Mouse (Mus musculus) limb, embryonic 15.5 days (tissue): ENCODE measurements around the gene Map6. TPM values are rescaled to one million over a fixed set of nuclear protein-coding genes. Genes with fewer than 3 reads are reported as not detected.

Experiments used
- ATAC-seq: fragments of 200-750 bp; cut with Nextera tagmentation; 2 replicates; pipeline ENCODE4 v1.8.0; 2017; ENCODE audit warnings: low read depth, moderate TSS enrichment; ENCODE audit not compliant: insufficient number of reproducible peaks, low FRiP score, low TSS enrichment
- H3K27ac ChIP-seq: fragments of 300-500 bp; sonication (generic); 2 replicates; pipeline ENCODE4 v1.5.1; 2015; ENCODE audit warnings: moderate library complexity, mild to moderate bottlenecking, inconsistent platforms
- H3K27me3 ChIP-seq: fragments of 300-500 bp; sonication (generic); 2 replicates; pipeline ENCODE4 v1.6.1; 2015; ENCODE audit warnings: inconsistent platforms
- H3K36me3 ChIP-seq: fragments of 300-500 bp; sonication (generic); 2 replicates; pipeline ENCODE4 v1.6.1; 2015; ENCODE audit warnings: inconsistent platforms
- H3K4me1 ChIP-seq: fragments of 300-500 bp; sonication (generic); 2 replicates; pipeline ENCODE4 v1.6.1; 2015; ENCODE audit warnings: inconsistent platforms
- H3K4me2 ChIP-seq: fragments of 300-500 bp; sonication (generic); 2 replicates; pipeline ENCODE4 v1.6.1; 2015; ENCODE audit warnings: mild to moderate bottlenecking, inconsistent platforms
- H3K4me3 ChIP-seq: fragments of 300-500 bp; sonication (generic); 2 replicates; pipeline ENCODE4 v1.5.1; 2015; ENCODE audit warnings: mild to moderate bottlenecking, inconsistent platforms
- H3K9ac ChIP-seq: fragments of 300-500 bp; sonication (generic); 2 replicates; pipeline ENCODE4 v1.6.1; 2015; ENCODE audit warnings: inconsistent platforms
- H3K9me3 ChIP-seq: fragments of 300-500 bp; sonication (generic); 2 replicates; pipeline ENCODE4 v1.6.1; 2016; ENCODE audit warnings: inconsistent platforms
- WGBS: fragments of 180-500 bp; shearing (Covaris S2); methylation state at CpG from one replicate; pipeline ENCODE4 v1.1.7; 2015; 5-methylcytosine and 5-hydroxymethylcytosine counted together
- polyA plus RNA-seq: library from polyadenylated mRNA; unstranded; fragments of >200 nt; fragmentation: Nextera tagmentation; extraction: Ambion mirVana; gene quantifications from 2 replicates; pipeline ENCODE4 v1.2.1, GENCODE M21; 2015

Map6 gene
- polyA plus RNA-seq, 1 experiment from 2014 or later = 10.2 TPM

GRCm38 (mm10) chr7:99383246-99383645 lies 116.0 kb downstream of the Map6 start:
- no peak for ATAC-seq
- H3K4me1 ChIP-seq = peaks cover 43% of the 10 kb centered on the region

GRCm38 (mm10) chr7:99384101-99384611 lies 116.9 kb downstream of the Map6 start:
- H3K27ac ChIP-seq = peak overlapping the region; percentile 13
- H3K4me2 ChIP-seq = peak overlapping the region; percentile 97; the same call in 1 of the 2 replicates
- H3K4me3 ChIP-seq = no peak overlapping the region
- no peaks in the 10 kb centered on the region for H3K36me3 ChIP-seq
- no peaks in the 10 kb centered on the region for H3K9me3 ChIP-seq
- peaks cover 8% of the 10 kb centered on the region; the same call in 1 of the 2 replicates for H3K27me3 ChIP-seq
- no peak for ATAC-seq
- H3K9ac ChIP-seq = no peak overlapping the region
- H3K4me1 ChIP-seq = peaks cover 43% of the 10 kb centered on the region
- 33% methylated on average over 4 of the region's 4 CpGs for WGBS

More at GRCm38 (mm10) chr7:99383246-99383645, 116.0 kb downstream of the Map6 start:
- Histone ChIP-seq H3K27me3 (peaks cover 8% of the 10 kb centered on the region; the same call in 1 of the 2 replicates), H3K36me3 (no peaks in the 10 kb centered on the region), H3K27ac (0 out of 2 replicates have a peak overlapping the region, but pooled peaks have one; percentile 13), H3K9me3 (no peaks in the 10 kb centered on the region), H3K4me2 (peak overlapping the region; percentile 97), H3K9ac (peak overlapping the region; percentile 14; the same call in 1 of the 2 replicates), H3K4me3 (peak overlapping the region; percentile 64)
- WGBS = 60% methylated on average over 5 of the region's 5 CpGs

GRCm38 (mm10) chr7:99386030-99386429 lies 118.8 kb downstream of the Map6 start:
- H3K9ac ChIP-seq = no peak overlapping the region
- WGBS = 53% methylated on average over 5 of the region's 5 CpGs
- no peak overlapping the region for H3K4me3 ChIP-seq
- H3K27me3 ChIP-seq = peaks cover 8% of the 10 kb centered on the region; the same call in 1 of the 2 replicates
- H3K36me3 ChIP-seq = no peaks in the 10 kb centered on the region
- no peak overlapping the region for H3K27ac ChIP-seq
- no peak overlapping the region for H3K4me2 ChIP-seq
- peaks cover 32% of the 10 kb centered on the region for H3K4me1 ChIP-seq
- H3K9me3 ChIP-seq = no peaks in the 10 kb centered on the region
- ATAC-seq = no peak

Other genes starting within 250 kb of the Map6 start
- 15.6 and 16.7 TPM in 2 replicates for gene Uvrag, start 126.3 kb upstream of the Map6 start, polyA plus RNA-seq
- gene Dgat2, start 84.7 kb upstream of the Map6 start, polyA plus RNA-seq = 139 and 142 TPM in 2 replicates
- gene Mogat2, start 28.8 kb upstream of the Map6 start, polyA plus RNA-seq = 3.0 and 3.4 TPM in 2 replicates
- gene Serpinh1, start 85.8 kb downstream of the Map6 start, polyA plus RNA-seq = 2,485 and 2,692 TPM in 2 replicates
- gene Gdpd5, start 114.0 kb downstream of the Map6 start, polyA plus RNA-seq = 13.8 and 15.9 TPM in 2 replicates
- gene Klhl35, start 198.6 kb downstream of the Map6 start, polyA plus RNA-seq = 0.46 and 1.3 TPM in 2 replicates
- 658 and 763 TPM in 2 replicates for gene Rps3, start 216.3 kb downstream of the Map6 start, polyA plus RNA-seq